Mouse (Mus musculus) midbrain, postnatal 0 days (tissue): ENCODE measurements around the gene Nip7. TPM values are rescaled to one million over a fixed set of nuclear protein-coding genes. Genes with fewer than 3 reads are reported as not detected.

Source experiments
- ATAC-seq: fragments of 200-750 bp; cut with Nextera tagmentation; 2 replicates; pipeline ENCODE4 v1.8.0; 2017; ENCODE audit warnings: moderate number of reproducible peaks, mild to moderate bottlenecking, moderate TSS enrichment, moderate library complexity; ENCODE audit not compliant: low FRiP score
- DNase-seq: peaks from one replicate; pipeline ENCODE4 v3.0.0-alpha.2; 2015; ENCODE audit warnings: low spot score
- H3K27ac ChIP-seq: fragments of 300-500 bp; sonication (generic); 2 replicates; pipeline ENCODE4 v1.5.1; 2014; ENCODE audit warnings: low read depth, mild to moderate bottlenecking, low read length, mixed read lengths
- H3K27me3 ChIP-seq: fragments of 300-500 bp; sonication (generic); 2 replicates; pipeline ENCODE4 v1.6.1; 2014; ENCODE audit warnings: low read length, control low read depth, mixed read lengths; ENCODE audit not compliant: insufficient read depth
- H3K36me3 ChIP-seq: fragments of 300-500 bp; sonication (generic); 2 replicates; pipeline ENCODE4 v1.6.1; 2014; ENCODE audit warnings: low read length, control low read depth, mixed read lengths; ENCODE audit not compliant: insufficient read depth
- H3K4me1 ChIP-seq: fragments of 300-500 bp; sonication (generic); 2 replicates; pipeline ENCODE4 v1.6.1; 2014; ENCODE audit warnings: mild to moderate bottlenecking, control low read depth, antibody characterized with exemption, low read length, mixed read lengths; ENCODE audit not compliant: insufficient read depth
- H3K4me2 ChIP-seq: fragments of 300-500 bp; sonication (generic); 2 replicates; pipeline ENCODE4 v1.6.1; 2014; ENCODE audit warnings: low read depth, mild to moderate bottlenecking, low read length, mixed read lengths; ENCODE audit not compliant: poor library complexity, severe bottlenecking
- H3K4me3 ChIP-seq: fragments of 300-500 bp; sonication (generic); 2 replicates; pipeline ENCODE4 v1.5.1; 2014; ENCODE audit warnings: low read depth, mild to moderate bottlenecking, low read length, moderate library complexity
- H3K9ac ChIP-seq: fragments of 300-500 bp; sonication (generic); replicated peaks from 2 replicates; pipeline ENCODE4 v1.6.1; 2014; ENCODE audit warnings: mild to moderate bottlenecking, low read length, moderate library complexity, mixed read lengths; ENCODE audit not compliant: poor library complexity, severe bottlenecking
- H3K9me3 ChIP-seq: fragments of 300-500 bp; sonication (generic); 2 replicates; pipeline ENCODE4 v1.6.1; 2016; ENCODE audit warnings: low read length, control low read depth
- CTCF ChIP-seq: IDR thresholded peaks from 2 replicates; pipeline ENCODE4 v1.5.1; 2016; ENCODE audit warnings: antibody characterized with exemption, mild to moderate bottlenecking
- WGBS: fragments of 180-500 bp; shearing (Covaris S2); extraction: QIAGEN DNeasy Blood & Tissue Kit; methylation state at CpG from one replicate; pipeline ENCODE4 v1.1.7; 2014; 5-methylcytosine and 5-hydroxymethylcytosine counted together
- polyA plus RNA-seq: library from polyadenylated mRNA; unstranded; fragments of >200 nt; fragmentation: Nextera tagmentation; extraction: Ambion mirVana; gene quantifications from 2 replicates; pipeline ENCODE4 v1.2.1, GENCODE M21; 2015
- total RNA-seq: library from RNA; depleted of rRNA; stranded (reverse); fragments of >200 nt; gene quantifications from 2 replicates; pipeline ENCODE4 v1.2.3, GENCODE M21; 2014

The Nip7 gene
- total and polyA plus RNA-seq, 2 experiments from 2014 or later: 30.8 to 60.1 TPM

GRCm38 (mm10) chr8:107085358-107085757, 28.7 kb downstream of the Nip7 start:
- H3K9ac ChIP-seq: no peak overlapping the region
- peaks cover 27% of the 10 kb centered on the region for H3K36me3 ChIP-seq
- no peak for DNase-seq
- WGBS: 98% methylated on average over 17 of the region's 17 CpGs
- no peak overlapping the region for H3K4me2 ChIP-seq
- H3K27me3 ChIP-seq: no peaks in the 10 kb centered on the region
- ATAC-seq: no peak
- H3K27ac ChIP-seq: no peak overlapping the region
- TF ChIP-seq CTCF: peak; percentile 36
- H3K4me3 ChIP-seq: no peak overlapping the region
- no peaks in the 10 kb centered on the region for H3K9me3 ChIP-seq
- H3K4me1 ChIP-seq: no peaks in the 10 kb centered on the region

- no peak for TF ChIP-seq CTCF
- ATAC-seq (no peak), DNase-seq (no peak)
- peaks cover 22% of the 10 kb centered on the region for H3K36me3 ChIP-seq
- H3K4me3 ChIP-seq: no peak overlapping the region
- H3K9me3 ChIP-seq: no peaks in the 10 kb centered on the region
- no peak overlapping the region for H3K4me2 ChIP-seq
- H3K4me1 ChIP-seq: no peaks in the 10 kb centered on the region
- no peak overlapping the region for H3K9ac ChIP-seq
- H3K27ac ChIP-seq: no peak overlapping the region
- 98% methylated on average over 5 of the region's 5 CpGs for WGBS
- H3K27me3 ChIP-seq: no peaks in the 10 kb centered on the region
Observed at GRCm38 (mm10) chr8:107086018-107086417, 29.3 kb downstream of the Nip7 start.

- Histone ChIP-seq H3K36me3 (0 out of 2 replicates have a peak, but pooled peaks cover 9% of the 10 kb centered on the region), H3K4me1 (no peaks in the 10 kb centered on the region), H3K9ac (no peak overlapping the region), H3K27ac (no peak overlapping the region), H3K9me3 (no peaks in the 10 kb centered on the region), H3K4me3 (no peak overlapping the region), H3K4me2 (no peak overlapping the region), H3K27me3 (no peaks in the 10 kb centered on the region)
- DNase-seq (no peak), ATAC-seq (no peak)
- WGBS: 97% methylated on average over 5 of the region's 5 CpGs
- TF ChIP-seq CTCF: no peak
Observed at GRCm38 (mm10) chr8:107088526-107089063, 31.9 kb downstream of the Nip7 start.

- Histone ChIP-seq H3K27me3 (no peaks in the 10 kb centered on the region), H3K4me2 (no peak overlapping the region), H3K4me1 (peaks cover 6% of the 10 kb centered on the region; the same call in 1 of the 2 replicates), H3K4me3 (no peak overlapping the region), H3K9me3 (no peaks in the 10 kb centered on the region), H3K9ac (no peak overlapping the region), H3K36me3 (0 out of 2 replicates have a peak, but pooled peaks cover 7% of the 10 kb centered on the region), H3K27ac (no peak overlapping the region)
- no peak for TF ChIP-seq CTCF
- ATAC-seq (no peak), DNase-seq (no peak)
- 94% methylated on average over 7 of the region's 7 CpGs for WGBS
Observed at GRCm38 (mm10) chr8:107090531-107090930, 33.9 kb downstream of the Nip7 start.

DNA sequence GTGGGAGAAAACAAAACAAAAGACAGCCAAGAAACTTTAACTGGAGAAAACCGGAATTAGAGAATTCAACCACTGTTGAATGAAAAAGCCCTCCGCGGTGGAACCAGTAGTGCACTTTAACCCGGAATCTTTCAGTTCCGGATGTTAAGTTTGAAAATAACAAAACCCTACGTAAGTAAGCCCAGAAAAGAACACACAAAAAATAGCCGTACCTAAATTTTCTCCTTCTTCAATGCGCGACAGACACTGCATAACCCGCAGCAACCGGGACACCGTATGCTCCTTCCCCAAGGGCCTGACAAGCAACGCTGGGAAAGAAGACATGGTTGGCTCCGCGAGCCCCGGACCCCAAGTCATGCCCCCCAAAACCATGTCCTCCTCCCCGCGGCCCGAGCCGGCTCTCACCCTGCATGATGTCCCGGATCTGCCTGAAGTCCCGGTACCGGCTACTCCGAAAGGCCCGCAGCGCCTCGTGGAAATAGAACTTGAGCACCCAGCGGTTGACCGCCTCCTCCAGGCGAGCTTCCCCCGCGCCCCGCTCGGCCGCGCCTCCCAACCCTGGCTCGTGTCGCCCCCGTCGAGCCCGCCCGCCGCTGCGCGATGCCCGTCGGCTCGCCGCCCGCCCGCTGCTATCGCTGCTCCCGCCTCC, 39.2 kb downstream of the Nip7 start:
- Histone ChIP-seq H3K4me2 (peak overlapping the region; percentile 57), H3K4me3 (peak overlapping the region; percentile 81), H3K27ac (peak overlapping the region; percentile 85), H3K4me1 (peaks cover 6% of the 10 kb centered on the region; the same call in 1 of the 2 replicates), H3K9ac (peak overlapping the region; percentile 84), H3K27me3 (no peaks in the 10 kb centered on the region), H3K36me3 (0 out of 2 replicates have a peak, but pooled peaks cover 3% of the 10 kb centered on the region), H3K9me3 (no peaks in the 10 kb centered on the region)
- ATAC-seq (peak; percentile 25; the same call in 1 of the 2 replicates), DNase-seq (peak; percentile 39)
- WGBS: under 1% methylated on average over 49 of the region's 53 CpGs
- no peak for TF ChIP-seq CTCF

- Histone ChIP-seq H3K4me2 (peak within 1 kb of the TSS; percentile 57), H3K4me3 (peak within 1 kb of the TSS; percentile 81), H3K27me3 (no peaks in the 10 kb centered on the region), H3K27ac (peak within 1 kb of the TSS; percentile 85), H3K9me3 (no peaks in the 10 kb centered on the region), H3K4me1 (peaks cover 6% of the 10 kb centered on the region; the same call in 1 of the 2 replicates), H3K9ac (peak within 1 kb of the TSS; percentile 84), H3K36me3 (0 out of 2 replicates have a peak, but pooled peaks cover 3% of the 10 kb centered on the region)
- ATAC-seq (peak; percentile 94), DNase-seq (peak; percentile 98)
- WGBS: 5% methylated on average over 38 of the region's 39 CpGs
- no peak for TF ChIP-seq CTCF
Observed at GRCm38 (mm10) chr8:107096366-107097036, 39.8 kb downstream of the Nip7 start, which contains the start of gene Terf2. TSS of gene Terf2 (minus strand) at chr8:107096547.
